ENCODE assay signal across 25 mouse cellular contexts in genomic region chr9:28469419-28469818, GRCm38 (mm10).
"Had no signal": no experiment of that assay in that cellular context is flagged by ENCODE, and none has a peak within 500 bp of the region (broad histone marks: within the 10 kb centered on the region; RNA-seq: fewer than 3 reads in every experiment).

No protein-coding gene starts in this region.

- H3K4me1 ChIP-seq: heart, embryonic 10.5 days; heart, embryonic 12.5 days; intestine, embryonic 15.5 days; limb, embryonic 13.5 days; limb, embryonic 15.5 days; liver, embryonic 12.5 days had no signal

- H3K4me3 ChIP-seq: gastrocnemius, adult 2 months; heart, embryonic 10.5 days; heart, embryonic 12.5 days; hindbrain, embryonic 10.5 days; hindbrain, embryonic 12.5 days; intestine, embryonic 15.5 days; layer of hippocampus, adult 2 months; limb, embryonic 13.5 days; limb, embryonic 15.5 days; liver, embryonic 12.5 days had no signal

- DNase-seq: gastrocnemius, adult 2 months; gastrocnemius, postnatal 10 days; gastrocnemius, postnatal 25 days; heart, adult 18-20 months; heart, postnatal 10 days; heart, postnatal 4 days; kidney, adult 18-20 months; kidney, adult 8-10 months; kidney, postnatal 10 days; kidney, postnatal 25 days; kidney, postnatal 4 days; layer of hippocampus, adult 9-11 months; layer of hippocampus, postnatal 36 days; left cerebral cortex, postnatal 4 days had no signal

- H3K27ac ChIP-seq: gastrocnemius, adult 2 months; heart, embryonic 10.5 days; hindbrain, embryonic 10.5 days; hindbrain, embryonic 12.5 days; hindbrain, embryonic 14.5 days; intestine, embryonic 15.5 days; layer of hippocampus, adult 2 months; limb, embryonic 13.5 days; limb, embryonic 15.5 days; liver, embryonic 12.5 days; liver, embryonic 14.5 days had no signal
